Mouse (Mus musculus) midbrain, embryonic 14.5 days (tissue): ENCODE measurements around the gene Gm20696. TPM values are rescaled to one million over a fixed set of nuclear protein-coding genes. Genes with fewer than 3 reads are reported as not detected.

ENCODE experiments used
- ATAC-seq: fragments of 200-750 bp; cut with Nextera tagmentation; 2 replicates; pipeline ENCODE4 v1.8.0; 2017; ENCODE audit warnings: moderate number of reproducible peaks, moderate library complexity; ENCODE audit not compliant: low FRiP score, low TSS enrichment
- DNase-seq: peaks from one replicate; pipeline ENCODE4 v3.0.0-alpha.2; 2015
- H3K27ac ChIP-seq: fragments of 300-500 bp; sonication (generic); replicated peaks from 2 replicates; pipeline ENCODE4 v1.5.1; 2014; ENCODE audit warnings: mild to moderate bottlenecking, low read depth, low read length, moderate library complexity
- H3K27me3 ChIP-seq: fragments of 300-500 bp; sonication (generic); 2 replicates; pipeline ENCODE4 v1.6.1; 2014; ENCODE audit warnings: low read length, control low read depth, mixed read lengths; ENCODE audit not compliant: control insufficient read depth, insufficient read depth
- H3K36me3 ChIP-seq: fragments of 300-500 bp; sonication (generic); 2 replicates; pipeline ENCODE4 v1.6.1; 2014; ENCODE audit warnings: low read length, control low read depth; ENCODE audit not compliant: control insufficient read depth, insufficient read depth
- H3K4me1 ChIP-seq: fragments of 300-500 bp; sonication (generic); 2 replicates; pipeline ENCODE4 v1.6.1; 2014; ENCODE audit warnings: mild to moderate bottlenecking, antibody characterized with exemption, low read length, control low read depth; ENCODE audit not compliant: control insufficient read depth, insufficient read depth
- H3K4me2 ChIP-seq: fragments of 300-500 bp; sonication (generic); 2 replicates; pipeline ENCODE4 v1.6.1; 2014; ENCODE audit warnings: mild to moderate bottlenecking, low read length, moderate library complexity
- H3K4me3 ChIP-seq: fragments of 300-500 bp; sonication (generic); replicated peaks from 2 replicates; pipeline ENCODE4 v1.5.1; 2014; ENCODE audit warnings: low read depth, low read length
- H3K9ac ChIP-seq: fragments of 300-500 bp; sonication (generic); replicated peaks from 2 replicates; pipeline ENCODE4 v1.6.1; 2014; ENCODE audit warnings: mild to moderate bottlenecking, low read length, moderate library complexity
- H3K9me3 ChIP-seq: fragments of 300-500 bp; sonication (generic); 2 replicates; pipeline ENCODE4 v1.6.1; 2016; ENCODE audit warnings: low read length, control low read depth, mixed read lengths; ENCODE audit not compliant: control insufficient read depth
- WGBS: fragments of 180-500 bp; shearing (Covaris S2); extraction: QIAGEN DNeasy Blood & Tissue Kit; methylation state at CpG from one replicate; pipeline ENCODE4 v1.1.7; 2014; 5-methylcytosine and 5-hydroxymethylcytosine counted together
- polyA plus RNA-seq: library from polyadenylated mRNA; unstranded; fragments of >200 nt; fragmentation: Nextera tagmentation; extraction: Ambion mirVana; gene quantifications from 2 replicates; pipeline ENCODE4 v1.2.1, GENCODE M21; 2014

Gene Gm20696
- polyA plus RNA-seq, 1 experiment from 2014 or later = 4.0 TPM

- Histone ChIP-seq H3K27me3 (no peaks in the 10 kb centered on the region), H3K27ac (no peak overlapping the region), H3K9ac (no peak overlapping the region), H3K9me3 (no peaks in the 10 kb centered on the region), H3K4me2 (no peak overlapping the region), H3K4me1 (no peaks in the 10 kb centered on the region), H3K36me3 (no peaks in the 10 kb centered on the region), H3K4me3 (no peak overlapping the region)
- ATAC-seq = no peak
- 94% methylated on average over 10 of the region's 10 CpGs for WGBS
- no peak for DNase-seq
Observed at GRCm38 (mm10) chr6:99241625-99242395, 424.8 kb downstream of the Gm20696 start.

GRCm38 (mm10) chr6:99240764-99241163, 425.8 kb downstream of the Gm20696 start:
- H3K4me1 ChIP-seq = no peaks in the 10 kb centered on the region
- no peak overlapping the region for H3K27ac ChIP-seq
- no peak overlapping the region for H3K4me2 ChIP-seq
- H3K4me3 ChIP-seq = no peak overlapping the region
- no peak overlapping the region for H3K9ac ChIP-seq
- H3K27me3 ChIP-seq = no peaks in the 10 kb centered on the region
- no peak for DNase-seq
- no peaks in the 10 kb centered on the region for H3K36me3 ChIP-seq
- H3K9me3 ChIP-seq = no peaks in the 10 kb centered on the region
- no peak for ATAC-seq

- Histone ChIP-seq H3K4me1 (0 out of 2 replicates have a peak, but pooled peaks cover 4% of the 10 kb centered on the region), H3K4me2 (no peak overlapping the region), H3K27me3 (no peaks in the 10 kb centered on the region), H3K9me3 (no peaks in the 10 kb centered on the region), H3K36me3 (no peaks in the 10 kb centered on the region), H3K27ac (no peak overlapping the region), H3K9ac (no peak overlapping the region), H3K4me3 (no peak overlapping the region)
- ATAC-seq = no peak
- DNase-seq = no peak
- WGBS = 72% methylated on average over 8 of the region's 8 CpGs
Observed at GRCm38 (mm10) chr6:99235588-99235987, 431.0 kb downstream of the Gm20696 start.

- Histone ChIP-seq H3K9me3 (no peaks in the 10 kb centered on the region), H3K4me2 (no peak overlapping the region), H3K27me3 (no peaks in the 10 kb centered on the region), H3K9ac (no peak overlapping the region), H3K27ac (no peak overlapping the region), H3K36me3 (no peaks in the 10 kb centered on the region), H3K4me1 (0 out of 2 replicates have a peak, but pooled peaks cover 4% of the 10 kb centered on the region), H3K4me3 (no peak overlapping the region)
- DNase-seq (peak; percentile 59), ATAC-seq (no peak)
- 51% methylated on average over 10 of the region's 10 CpGs for WGBS
Observed at GRCm38 (mm10) chr6:99233411-99233810, 433.2 kb downstream of the Gm20696 start.

GRCm38 (mm10) chr6:99228336-99228870, 438.2 kb downstream of the Gm20696 start:
- 0 out of 2 replicates have a peak, but pooled peaks cover 4% of the 10 kb centered on the region for H3K4me1 ChIP-seq
- DNase-seq = no peak
- H3K27me3 ChIP-seq = no peaks in the 10 kb centered on the region
- H3K36me3 ChIP-seq = no peaks in the 10 kb centered on the region
- no peak overlapping the region for H3K4me3 ChIP-seq
- H3K4me2 ChIP-seq = no peak overlapping the region
- ATAC-seq = no peak
- no peak overlapping the region for H3K27ac ChIP-seq
- no peaks in the 10 kb centered on the region for H3K9me3 ChIP-seq
- H3K9ac ChIP-seq = no peak overlapping the region
- WGBS = 79% methylated on average over 6 of the region's 6 CpGs

- Histone ChIP-seq H3K9ac (no peak overlapping the region), H3K4me2 (no peak overlapping the region), H3K4me3 (no peak overlapping the region), H3K36me3 (no peaks in the 10 kb centered on the region), H3K4me1 (no peaks in the 10 kb centered on the region), H3K27ac (no peak overlapping the region), H3K9me3 (no peaks in the 10 kb centered on the region), H3K27me3 (no peaks in the 10 kb centered on the region)
- WGBS = 92% methylated on average over 5 of the region's 5 CpGs
- ATAC-seq = no peak
- no peak for DNase-seq
Observed at GRCm38 (mm10) chr6:99221147-99221546, 445.4 kb downstream of the Gm20696 start.

- no peaks in the 10 kb centered on the region for H3K9me3 ChIP-seq
- H3K27me3 ChIP-seq = no peaks in the 10 kb centered on the region
- DNase-seq = no peak
- no peaks in the 10 kb centered on the region for H3K36me3 ChIP-seq
- no peak overlapping the region for H3K9ac ChIP-seq
- ATAC-seq = no peak
- H3K27ac ChIP-seq = no peak overlapping the region
- no peak overlapping the region for H3K4me3 ChIP-seq
- H3K4me2 ChIP-seq = no peak overlapping the region
- WGBS = 97% methylated on average over 3 of the region's 3 CpGs
- no peaks in the 10 kb centered on the region for H3K4me1 ChIP-seq
Observed at GRCm38 (mm10) chr6:99220472-99220871, 446.1 kb downstream of the Gm20696 start.

GRCm38 (mm10) chr6:99217846-99218245, 448.8 kb downstream of the Gm20696 start:
- Histone ChIP-seq H3K36me3 (no peaks in the 10 kb centered on the region), H3K4me1 (no peaks in the 10 kb centered on the region), H3K27ac (no peak overlapping the region), H3K27me3 (no peaks in the 10 kb centered on the region), H3K4me3 (no peak overlapping the region), H3K9me3 (no peaks in the 10 kb centered on the region), H3K4me2 (no peak overlapping the region), H3K9ac (no peak overlapping the region)
- no peak for ATAC-seq
- WGBS = 67% methylated on average over 2 of the region's 2 CpGs
- no peak for DNase-seq

GRCm38 (mm10) chr6:99217155-99217554, 449.4 kb downstream of the Gm20696 start:
- no peak for ATAC-seq
- DNase-seq = no peak
- Histone ChIP-seq H3K36me3 (no peaks in the 10 kb centered on the region), H3K4me3 (no peak overlapping the region), H3K9ac (no peak overlapping the region), H3K27ac (no peak overlapping the region), H3K4me2 (no peak overlapping the region), H3K9me3 (no peaks in the 10 kb centered on the region), H3K27me3 (no peaks in the 10 kb centered on the region), H3K4me1 (no peaks in the 10 kb centered on the region)
- 72% methylated on average over 7 of the region's 7 CpGs for WGBS
